Mouse (Mus musculus) myocyte (in vitro differentiated cells): ENCODE data around the gene Olfr652. TPM values are rescaled to one million over a fixed set of nuclear protein-coding genes. Genes with fewer than 3 reads are reported as not detected.

Experiments
- H3K27me3 ChIP-seq: one replicate; pipeline ENCODE4 v1.6.1; 2011; ENCODE audit not compliant: control insufficient read depth, insufficient read depth, insufficient read length
- H3K36me3 ChIP-seq: one replicate; pipeline ENCODE4 v1.6.1; 2011; ENCODE audit not compliant: control insufficient read depth, insufficient read depth
- H3K4me2 ChIP-seq: one replicate; pipeline ENCODE4 v1.6.1; 2011; ENCODE audit warnings: low read depth, control low read depth
- H3K4me3 ChIP-seq: one replicate; pipeline ENCODE4 v1.5.1; 2011; ENCODE audit warnings: mild to moderate bottlenecking, control low read depth, moderate library complexity
- H3K79me2 ChIP-seq: one replicate; pipeline ENCODE4 v1.6.1; 2011; ENCODE audit not compliant: control insufficient read depth, insufficient read depth
- H3ac ChIP-seq: one replicate; pipeline ENCODE4 v1.6.1; 2011; ENCODE audit not compliant: control insufficient read depth, insufficient read length
- CEBPB ChIP-seq: IDR thresholded peaks from 2 replicates; pipeline ENCODE4 v1.6.1; 2011; ENCODE audit warnings: mild to moderate bottlenecking, moderate library complexity; ENCODE audit not compliant: poor library complexity, insufficient read depth, severe bottlenecking
- E2F4 ChIP-seq: IDR thresholded peaks from one replicate; pipeline ENCODE4 v1.6.1; 2011; ENCODE audit warnings: mild to moderate bottlenecking, control low read depth, moderate library complexity; ENCODE audit not compliant: insufficient read depth
- MAX ChIP-seq: IDR thresholded peaks from one replicate; pipeline ENCODE4 v1.6.1; 2011; ENCODE audit warnings: low read depth, mild to moderate bottlenecking, control low read depth
- MYOD1 ChIP-seq, 3 experiments: IDR thresholded peaks; one replicate each; pipeline ENCODE4 v1.6.1; 2011; ENCODE audit warnings: control low read depth in 2 of 3, low read depth in 2 of 3, mild to moderate bottlenecking in 2 of 3, moderate library complexity in 1 of 3; ENCODE audit not compliant: insufficient read length in 2 of 3, control insufficient read depth in 1 of 3
- MYOG ChIP-seq, 3 experiments: IDR thresholded peaks; one replicate each; pipeline ENCODE4 v1.6.1; 2011; ENCODE audit warnings: control low read depth in 2 of 3, low read depth in 2 of 3, mild to moderate bottlenecking in 2 of 3; ENCODE audit not compliant: insufficient read length in 2 of 3, control insufficient read depth in 1 of 3, insufficient read depth in 1 of 3
- POLR2A ChIP-seq: IDR thresholded peaks from one replicate; pipeline ENCODE4 v1.6.1; 2011; ENCODE audit warnings: low read depth, mild to moderate bottlenecking, control low read depth, moderate library complexity; ENCODE audit not compliant: insufficient read length
- POLR2AphosphoS2 ChIP-seq: IDR thresholded peaks from one replicate; pipeline ENCODE4 v1.6.1; 2011; ENCODE audit warnings: low read depth, control low read depth; ENCODE audit not compliant: insufficient read length
- REST ChIP-seq: IDR thresholded peaks from one replicate; pipeline ENCODE4 v1.6.1; 2011; ENCODE audit warnings: mild to moderate bottlenecking, control low read depth, moderate library complexity; ENCODE audit not compliant: insufficient read depth, insufficient read length
- SRF ChIP-seq: IDR thresholded peaks from one replicate; pipeline ENCODE4 v1.6.1; 2011; ENCODE audit warnings: low read depth; ENCODE audit not compliant: control insufficient read depth, insufficient read length
- TCF12 ChIP-seq: IDR thresholded peaks from one replicate; pipeline ENCODE4 v1.6.1; 2011; ENCODE audit warnings: mild to moderate bottlenecking, control low read depth; ENCODE audit not compliant: poor library complexity, insufficient read depth, severe bottlenecking
- TCF3 ChIP-seq: IDR thresholded peaks from one replicate; pipeline ENCODE4 v1.6.1; 2011; ENCODE audit warnings: low read depth, control low read depth; ENCODE audit not compliant: insufficient read length
- USF1 ChIP-seq: IDR thresholded peaks from one replicate; pipeline ENCODE4 v1.6.1; 2011; ENCODE audit warnings: low read depth, mild to moderate bottlenecking, control low read depth, moderate library complexity
- polyA plus RNA-seq: library from polyadenylated mRNA; unstranded; fragments of >200 nt; fragmentation: generic; extraction: Trizol; gene quantifications from one replicate; pipeline ENCODE4 v1.2.1, GENCODE M21; 2012; ENCODE audit warnings: missing spikeins

The Olfr652 gene
- polyA plus RNA-seq, 1 experiment = not detected

- no peak for TF ChIP-seq MYOG (IDR thresholded peaks at IDR 0.05; ENCODE audit: control insufficient read depth in 1 of 3, insufficient read depth in 1 of 3, insufficient read length in 2 of 3, low read depth in 2 of 3)
- TF ChIP-seq REST = no peak
- no peak for TF ChIP-seq POLR2A
- no peak for TF ChIP-seq TCF12
- no peak for TF ChIP-seq USF1
- TF ChIP-seq MAX = no peak
- TF ChIP-seq E2F4 = no peak
- TF ChIP-seq CEBPB = no peak
- TF ChIP-seq TCF3 = no peak
- TF ChIP-seq SRF = no peak
- no peak for TF ChIP-seq MYOD1 (IDR thresholded peaks at IDR 0.05; ENCODE audit: control insufficient read depth in 1 of 3, insufficient read length in 2 of 3, low read depth in 2 of 3)
- TF ChIP-seq POLR2AphosphoS2 = no peak
- Histone ChIP-seq H3K36me3 (no peaks in the 10 kb centered on the region), H3K27me3 (no peaks in the 10 kb centered on the region), H3K4me2 (no peak overlapping the region), H3K4me3 (no peak overlapping the region), H3ac (no peak overlapping the region), H3K79me2 (no peaks in the 10 kb centered on the region)
These were observed 44.0 kb downstream of the Olfr652 start for GRCm38 (mm10) chr7:104604727-104605126.

- Histone ChIP-seq H3K4me2 (no peak within 1 kb of the TSS), H3K79me2 (no peaks in the 10 kb centered on the region), H3K4me3 (no peak within 1 kb of the TSS), H3K36me3 (no peaks in the 10 kb centered on the region), H3K27me3 (no peaks in the 10 kb centered on the region), H3ac (no peak within 1 kb of the TSS)
- TF ChIP-seq E2F4 = no peak
These were observed 53.0 kb downstream of the Olfr652 start, which contains the start of gene Olfr656 for GRCm38 (mm10) chr7:104613655-104614054. Gene Olfr656, plus strand, starts transcription at chr7:104613955.

Other genes starting within 250 kb of the Olfr652 start
- not detected for gene Trim12a, start 245.4 kb upstream of the Olfr652 start, polyA plus RNA-seq
- 0.05 TPM for gene Trim34b, start 231.4 kb upstream of the Olfr652 start, polyA plus RNA-seq
- gene Trim12c, start 207.5 kb upstream of the Olfr652 start, polyA plus RNA-seq = 0.47 TPM
- gene Trim30b, start 191.0 kb upstream of the Olfr652 start, polyA plus RNA-seq = not detected
- not detected for gene Trim30c, start 160.1 kb upstream of the Olfr652 start, polyA plus RNA-seq
- 0.02 TPM for gene Trim30a, start 95.7 kb upstream of the Olfr652 start, polyA plus RNA-seq
- gene Trim30d, start 53.1 kb upstream of the Olfr652 start, polyA plus RNA-seq = not detected
- gene Olfr651, start 10.8 kb upstream of the Olfr652 start, polyA plus RNA-seq = not detected
- gene Olfr653, start 16.4 kb downstream of the Olfr652 start, polyA plus RNA-seq = not detected
- gene Olfr654, start 26.1 kb downstream of the Olfr652 start, polyA plus RNA-seq = not detected
- gene Olfr655, start 40.9 kb downstream of the Olfr652 start, polyA plus RNA-seq = not detected
- not detected for gene Olfr656, start 53.1 kb downstream of the Olfr652 start, polyA plus RNA-seq
- gene Olfr657, start 63.9 kb downstream of the Olfr652 start, polyA plus RNA-seq = not detected
- gene Olfr658, start 86.4 kb downstream of the Olfr652 start, polyA plus RNA-seq = not detected
- gene Olfr659, start 105.9 kb downstream of the Olfr652 start, polyA plus RNA-seq = not detected
- gene Olfr661, start 125.6 kb downstream of the Olfr652 start, polyA plus RNA-seq = not detected
- 0.56 TPM for gene Usp17le, start 216.6 kb downstream of the Olfr652 start, polyA plus RNA-seq